ENCODE assay signal across 8 mouse cellular contexts in genomic region chr19:45301432-45301732, GRCm38 (mm10).
DNase-seq lines count a peak whose midpoint lies in the region; ATAC-seq and TF ChIP-seq lines count a peak whose summit lies in the region.

No protein-coding gene starts in this region.

- DNase-seq in kidney, postnatal 0 days (ENCODE audit: low spot score): no peak
- no peak for DNase-seq in kidney, postnatal 10 days
- peak; percentile 38 for DNase-seq in hindbrain, embryonic 10.5 days (ENCODE audit: low spot score)
- DNase-seq in gastrocnemius, postnatal 4 days (ENCODE audit: low spot score in 2 of 2): no peak
- no peak for DNase-seq in cerebellum, adult 11 months
- DNase-seq in kidney, adult 9 months: no peak

- peaks cover 26% of the 10 kb centered on the region for H3K27me3 ChIP-seq in kidney, postnatal 0 days (ENCODE audit: insufficient read depth, low read length)
- H3K27me3 ChIP-seq in hindbrain, embryonic 10.5 days (ENCODE audit: insufficient read depth, poor library complexity, severe bottlenecking): peaks cover 100% of the 10 kb centered on the region
- peaks cover 100% of the 10 kb centered on the region for H3K27me3 ChIP-seq in midbrain, embryonic 12.5 days

- 0 out of 2 replicates have a peak, but pooled peaks have one; percentile 5 for ATAC-seq in kidney, postnatal 0 days (replicated peaks; ENCODE audit: low FRiP score, low read depth)
- no peak for ATAC-seq in midbrain, embryonic 12.5 days (ENCODE audit: low FRiP score, low read depth)

- H3K4me2 ChIP-seq in kidney, postnatal 0 days (ENCODE audit: low read length): peak overlapping the region; percentile 98
- peak overlapping the region; percentile 98 for H3K4me2 ChIP-seq in midbrain, embryonic 12.5 days (replicated peaks)

- no peaks in the 10 kb centered on the region for H3K9me3 ChIP-seq in kidney, postnatal 0 days (replicated peaks; ENCODE audit: low read length)
- no peaks in the 10 kb centered on the region for H3K9me3 ChIP-seq in hindbrain, embryonic 10.5 days
- H3K9me3 ChIP-seq in midbrain, embryonic 12.5 days: no peaks in the 10 kb centered on the region

- under 1% methylated on average over 15 of the region's 16 CpGs for WGBS in kidney, postnatal 0 days
- WGBS in hindbrain, embryonic 10.5 days: 3% methylated on average over 16 of the region's 16 CpGs
- 0% methylated on average over 11 of the region's 16 CpGs for WGBS in midbrain, embryonic 12.5 days

- no peak overlapping the region for H3K27ac ChIP-seq in kidney, postnatal 0 days
- no peak overlapping the region for H3K27ac ChIP-seq in brown adipose tissue, adult 24 weeks (replicated peaks; ENCODE audit: low read depth, low read length)
- peak overlapping the region; percentile 86 for H3K27ac ChIP-seq in hindbrain, embryonic 10.5 days
- H3K27ac ChIP-seq in midbrain, embryonic 12.5 days (replicated peaks): peak overlapping the region; percentile 96

- TF ChIP-seq CTCF in kidney, postnatal 0 days (IDR thresholded peaks at IDR 0.05; ENCODE audit: low read depth): no peak

- peak overlapping the region; percentile 60 for H3K4me3 ChIP-seq in kidney, postnatal 0 days (replicated peaks; ENCODE audit: low read depth, low read length)
- H3K4me3 ChIP-seq in brown adipose tissue, adult 24 weeks (ENCODE audit: insufficient read depth, low read depth, low read length): peak overlapping the region; percentile 52
- peak overlapping the region; percentile 65 for H3K4me3 ChIP-seq in hindbrain, embryonic 10.5 days
- peak overlapping the region; percentile 56 for H3K4me3 ChIP-seq in midbrain, embryonic 12.5 days

- H3K4me1 ChIP-seq in kidney, postnatal 0 days (replicated peaks; ENCODE audit: insufficient read depth, low read length): no peaks in the 10 kb centered on the region; the same call in 1 of the 2 replicates
- no peaks in the 10 kb centered on the region for H3K4me1 ChIP-seq in brown adipose tissue, adult 24 weeks (ENCODE audit: control insufficient read depth, insufficient read depth, insufficient read length, low read length)
- H3K4me1 ChIP-seq in hindbrain, embryonic 10.5 days (replicated peaks): peaks cover 57% of the 10 kb centered on the region
- peaks cover 27% of the 10 kb centered on the region for H3K4me1 ChIP-seq in midbrain, embryonic 12.5 days

- H3K9ac ChIP-seq in kidney, postnatal 0 days (ENCODE audit: low read depth, low read length): peak overlapping the region; percentile 56
- H3K9ac ChIP-seq in midbrain, embryonic 12.5 days (replicated peaks): peak overlapping the region; percentile 70

- no peaks in the 10 kb centered on the region for H3K36me3 ChIP-seq in kidney, postnatal 0 days (ENCODE audit: insufficient read depth, low read length)
- H3K36me3 ChIP-seq in hindbrain, embryonic 10.5 days: no peaks in the 10 kb centered on the region
- H3K36me3 ChIP-seq in midbrain, embryonic 12.5 days: no peaks in the 10 kb centered on the region

Comparison
In these comparisons a context has a peak if more than half of its experiments do, and no peak if none do; other contexts are left out.
1. H3K27ac ChIP-seq: peak in hindbrain, embryonic 10.5 days (single experiment) and midbrain, embryonic 12.5 days (single experiment); none in kidney, postnatal 0 days (single experiment) and brown adipose tissue, adult 24 weeks (single experiment).
2. Peak in every context shown above with its lines, with median percentiles within 50 percentile points of each other: H3K4me3 ChIP-seq.